Mouse (Mus musculus): ENCODE measurements around the gene Cecr2.

The Cecr2 gene

DNA sequence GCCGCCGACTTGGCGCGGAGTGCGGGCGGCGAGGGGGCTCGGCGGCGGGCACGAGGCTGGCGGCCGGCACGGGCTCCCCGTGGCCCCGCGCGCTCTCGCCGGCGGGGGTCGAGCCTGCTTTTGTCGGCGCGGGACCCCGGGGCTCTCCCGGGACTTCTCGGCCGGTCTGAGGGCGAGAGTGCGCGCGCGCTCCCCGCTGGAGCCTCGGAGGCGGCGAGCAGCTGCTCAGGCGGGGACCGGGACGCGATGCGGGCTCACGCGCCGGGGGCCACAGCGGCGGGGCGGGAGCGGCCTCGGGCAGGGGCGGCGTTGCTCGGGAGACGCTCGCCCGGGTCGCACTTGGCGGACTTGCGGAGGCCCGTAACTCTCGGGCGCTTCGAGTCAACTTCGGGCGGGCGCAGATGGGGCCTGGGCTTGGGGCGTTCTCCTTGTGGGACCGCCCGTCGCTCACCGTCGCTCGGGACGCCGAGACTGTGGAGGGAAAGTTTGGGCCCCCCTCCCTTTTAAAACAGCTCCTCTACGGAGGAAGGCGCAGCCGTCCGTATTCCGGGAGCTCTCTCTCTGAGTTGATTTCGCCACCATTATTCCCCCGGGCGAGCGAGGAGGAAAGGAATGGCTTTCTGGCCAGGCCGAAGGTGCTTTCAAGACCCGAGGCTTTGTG, 722 bp downstream of the Cecr2 start:
- DNase-seq (ENCODE audit: extremely low spot score, low read depth, low spot score) = no peak

DNA sequence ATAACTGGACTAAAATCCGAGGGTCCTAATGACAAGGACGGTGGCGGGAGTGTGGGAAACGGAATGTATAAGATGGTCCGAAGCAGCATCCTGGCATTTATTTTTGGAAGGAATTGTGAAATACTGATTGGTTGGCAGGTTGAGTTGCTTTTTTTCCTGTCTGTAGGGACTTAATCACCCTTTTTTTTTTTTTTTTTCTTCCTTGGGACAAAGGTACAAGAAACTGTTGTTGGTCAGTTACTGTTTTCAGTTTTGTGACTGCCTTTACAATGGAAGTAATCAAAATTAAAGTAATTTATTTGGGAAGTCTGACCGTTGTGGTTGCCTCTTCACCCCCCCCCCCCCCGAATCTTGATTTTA, 1.2 kb downstream of the Cecr2 start:
- DNase-seq (ENCODE audit: extremely low spot score, low read depth, low spot score) = no peak

DNA sequence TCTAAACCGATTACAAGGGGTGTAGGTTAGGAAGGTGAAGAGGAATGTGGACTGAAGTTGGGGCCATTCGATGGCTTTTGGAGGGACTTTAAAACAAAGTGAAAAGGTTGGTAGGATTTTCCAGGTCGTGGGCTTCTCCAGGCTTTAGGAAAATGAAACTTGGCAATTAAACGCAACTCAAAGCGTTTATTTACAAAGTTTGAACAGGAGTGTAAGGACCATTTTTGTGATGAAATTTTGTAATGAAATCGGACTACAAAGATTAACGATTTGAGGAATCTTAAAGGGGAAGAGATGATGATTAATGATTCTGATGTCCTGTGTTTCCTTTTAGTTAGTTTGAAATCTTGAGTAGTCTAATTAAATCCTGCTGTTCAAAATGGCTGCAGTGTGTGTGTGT, 1.7 kb downstream of the Cecr2 start:
- DNase-seq (ENCODE audit: extremely low spot score, low read depth, low spot score) = no peak

DNA sequence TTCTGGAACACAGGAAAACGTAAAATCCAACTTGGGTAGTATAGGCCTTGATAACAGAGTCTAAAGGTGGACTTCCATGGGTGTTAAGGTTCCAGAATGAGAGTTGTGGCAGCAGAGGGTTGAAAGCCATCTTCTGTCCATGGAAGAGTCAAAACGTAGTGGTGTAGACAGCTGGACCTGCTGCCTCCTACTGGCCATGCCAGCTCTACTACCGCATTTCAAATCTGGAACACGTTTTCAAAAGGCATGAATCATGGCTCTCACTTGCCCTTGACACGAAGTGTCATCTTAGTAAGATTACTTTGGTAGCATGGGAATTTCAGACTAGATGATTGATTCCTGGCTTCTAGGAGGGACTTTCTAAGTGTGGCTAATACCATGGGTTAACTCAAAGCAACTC, 8.0 kb downstream of the Cecr2 start:
- no peak for DNase-seq (ENCODE audit: extremely low spot score, low read depth, low spot score)

DNA sequence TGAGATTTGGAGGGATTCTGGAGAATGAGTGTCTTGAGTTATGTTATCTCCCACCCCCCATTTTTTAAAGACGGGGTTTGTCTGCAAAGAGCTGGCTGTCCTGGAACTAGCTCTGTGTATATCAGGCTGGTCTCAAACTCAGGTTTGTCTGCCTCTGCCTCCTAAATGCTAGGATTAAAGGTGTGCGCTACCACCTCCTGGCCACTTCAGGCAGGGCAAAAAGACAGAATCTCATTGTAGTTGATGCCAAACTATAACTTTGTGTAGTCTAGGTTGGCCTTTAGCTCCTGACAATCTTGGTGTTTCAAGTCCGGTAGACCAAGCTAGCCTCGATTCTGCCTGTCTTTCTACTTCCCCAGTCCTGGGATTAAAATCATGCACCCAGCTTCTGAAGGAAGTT, 8.7 kb downstream of the Cecr2 start:
- DNase-seq (ENCODE audit: extremely low spot score, low read depth, low spot score) = no peak

DNA sequence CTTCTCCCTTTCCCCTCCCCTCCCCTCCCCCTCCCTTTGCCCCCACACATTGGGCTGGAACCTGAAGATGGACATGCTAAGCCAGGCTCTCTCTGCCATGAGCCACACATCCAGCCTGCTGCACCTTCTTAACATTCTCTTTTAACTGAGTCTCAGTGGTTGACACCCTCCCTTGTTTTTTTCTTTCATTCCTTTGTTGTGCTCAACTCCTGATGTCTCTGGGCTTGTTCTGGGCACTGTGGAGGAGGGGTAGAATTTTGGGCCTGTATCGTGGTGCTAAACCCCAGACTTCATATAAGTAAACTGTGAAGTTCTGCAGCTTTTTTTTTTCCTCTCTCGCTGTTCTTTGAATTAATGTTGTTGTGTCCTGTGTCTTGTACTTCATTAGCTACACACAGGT, 9.8 kb downstream of the Cecr2 start:
- DNase-seq (ENCODE audit: extremely low spot score, low read depth, low spot score) = no peak

DNA sequence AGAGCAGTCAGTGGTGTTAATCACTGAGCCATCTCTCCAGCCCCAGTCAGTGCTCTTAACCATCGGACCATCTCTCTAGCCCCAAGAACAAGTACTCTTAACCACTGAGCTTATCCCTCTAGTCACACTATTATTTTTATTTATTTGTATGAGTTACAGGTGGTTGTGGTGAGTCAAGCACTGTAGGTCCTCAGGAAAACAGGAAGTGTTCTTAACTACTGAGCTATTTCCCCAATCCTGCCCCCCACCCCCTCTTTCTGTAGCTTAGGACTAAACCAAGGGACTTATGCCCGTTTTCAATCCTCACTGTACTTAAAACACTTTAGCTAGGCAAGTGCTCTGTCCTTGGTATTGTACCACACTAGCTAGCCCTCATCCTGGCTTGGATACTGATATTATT, 17.2 kb downstream of the Cecr2 start:
- no peak for DNase-seq (ENCODE audit: extremely low spot score, low read depth, low spot score)

DNA sequence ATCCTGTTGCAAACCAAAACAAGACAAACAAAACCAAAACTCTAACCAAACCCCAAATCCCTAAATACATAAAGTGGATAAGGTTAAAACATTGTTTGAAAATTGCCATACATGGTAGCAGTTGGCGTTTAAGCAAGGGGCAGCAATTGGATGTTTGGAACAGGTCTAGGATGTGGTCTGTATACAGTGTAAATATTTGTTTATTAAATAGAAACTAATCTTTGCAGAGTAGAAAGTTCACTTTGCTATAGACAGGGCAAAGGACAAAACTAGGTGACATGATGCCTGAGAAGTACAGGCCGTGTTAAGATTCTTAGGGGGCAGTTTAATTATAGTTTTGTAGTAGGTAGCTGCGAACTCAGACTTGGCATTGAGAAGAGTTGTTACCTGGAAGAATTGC, 18.6 kb downstream of the Cecr2 start:
- DNase-seq (ENCODE audit: extremely low spot score, low read depth, low spot score) = no peak

DNA sequence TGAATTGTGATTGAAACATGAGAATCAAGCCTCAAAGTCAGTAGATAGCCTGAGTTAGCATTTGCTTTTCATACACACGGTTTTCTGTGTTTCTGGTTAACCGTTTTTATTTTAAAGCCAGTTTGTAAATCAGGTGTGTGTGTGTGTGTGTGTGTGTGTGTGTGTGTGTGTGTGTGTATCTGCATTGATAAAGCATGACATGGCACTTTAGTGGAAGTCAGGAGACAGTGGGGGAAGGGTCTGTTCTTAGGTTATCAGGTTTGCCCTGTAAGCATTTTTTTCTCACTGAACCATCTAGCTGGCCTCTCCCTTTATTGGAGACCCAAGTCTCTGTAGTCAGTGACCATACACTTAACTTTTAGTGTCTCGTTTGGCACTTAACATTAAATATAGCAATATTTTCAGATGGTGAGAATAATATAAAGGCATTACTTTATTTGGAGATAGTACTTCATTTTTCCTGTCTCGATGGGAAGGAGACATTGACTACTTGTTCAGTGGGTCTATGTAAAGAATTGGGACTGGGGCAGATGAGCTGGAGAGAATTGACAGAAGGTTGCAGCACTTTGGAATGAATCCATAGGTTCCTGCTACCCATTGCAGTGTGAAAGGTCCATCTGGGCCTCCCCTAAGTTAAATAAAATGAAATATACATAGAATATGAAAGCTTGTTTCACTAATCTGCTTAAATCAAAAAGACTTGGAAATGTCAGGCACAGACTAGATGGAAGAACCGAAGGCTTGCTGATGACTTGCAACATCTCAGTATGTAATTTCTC, 20.9 kb downstream of the Cecr2 start:
- no peak for DNase-seq (ENCODE audit: extremely low spot score, low read depth, low spot score)

DNA sequence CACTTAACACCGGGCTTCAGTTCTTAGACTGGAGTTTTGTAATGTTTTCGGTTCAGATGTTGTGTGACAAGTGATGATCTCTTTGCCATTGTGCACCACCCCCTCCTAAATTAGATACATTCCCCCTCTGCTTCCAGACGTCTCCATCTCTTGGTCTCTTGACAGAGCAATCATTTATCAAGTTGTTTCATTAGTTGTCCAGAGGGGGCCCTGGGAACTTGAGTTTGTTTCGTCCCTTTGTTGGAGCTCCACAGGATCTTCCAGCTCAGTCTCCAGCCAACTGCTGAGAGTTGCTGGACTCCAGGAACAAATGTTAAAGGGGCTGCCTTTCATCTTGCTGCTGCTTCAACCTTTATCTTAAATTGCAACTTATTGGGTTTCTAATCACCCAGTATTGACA, 34.1 kb downstream of the Cecr2 start:
- no peak for DNase-seq (ENCODE audit: extremely low spot score, low read depth, low spot score)

DNA sequence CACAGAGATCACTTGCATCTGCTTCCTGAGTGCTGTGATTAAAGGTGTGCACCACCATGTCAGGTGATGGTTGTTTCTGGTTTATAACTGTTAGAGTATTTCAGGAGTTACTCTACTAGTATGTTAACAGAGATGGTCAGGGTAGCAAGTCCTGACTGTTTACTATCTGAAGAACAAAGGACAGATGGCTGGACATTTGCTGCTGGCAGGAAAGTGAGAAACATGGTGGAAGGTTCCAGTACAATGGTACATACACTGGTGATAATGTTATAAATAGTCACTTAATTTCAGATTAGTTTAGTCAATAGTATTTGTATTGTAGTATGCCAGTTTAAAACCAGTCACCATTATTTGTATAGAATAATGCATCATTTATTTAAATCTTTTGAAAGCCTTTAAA, 38.2 kb downstream of the Cecr2 start:
- DNase-seq (ENCODE audit: extremely low spot score, low read depth, low spot score) = no peak

DNA sequence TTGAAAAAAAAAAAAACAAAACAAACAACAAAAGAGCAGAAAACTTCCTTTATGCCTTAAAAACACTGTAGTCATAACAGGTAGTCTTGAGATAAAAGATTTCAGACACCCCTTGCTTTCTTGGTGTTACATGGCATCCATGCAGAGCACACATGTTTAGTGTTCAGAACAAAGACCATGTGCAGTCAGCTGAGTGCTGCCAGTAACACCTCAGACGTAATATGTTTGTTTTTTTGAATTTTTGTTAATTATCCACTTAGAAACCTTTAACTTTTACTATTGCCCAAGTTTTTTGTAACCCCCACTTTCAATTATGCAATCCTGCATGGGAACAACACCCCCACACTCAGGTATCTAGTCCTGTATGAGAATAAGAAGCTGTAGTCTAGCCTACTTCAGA, 42.6 kb downstream of the Cecr2 start:
- no peak for DNase-seq (ENCODE audit: extremely low spot score, low read depth, low spot score)

DNA sequence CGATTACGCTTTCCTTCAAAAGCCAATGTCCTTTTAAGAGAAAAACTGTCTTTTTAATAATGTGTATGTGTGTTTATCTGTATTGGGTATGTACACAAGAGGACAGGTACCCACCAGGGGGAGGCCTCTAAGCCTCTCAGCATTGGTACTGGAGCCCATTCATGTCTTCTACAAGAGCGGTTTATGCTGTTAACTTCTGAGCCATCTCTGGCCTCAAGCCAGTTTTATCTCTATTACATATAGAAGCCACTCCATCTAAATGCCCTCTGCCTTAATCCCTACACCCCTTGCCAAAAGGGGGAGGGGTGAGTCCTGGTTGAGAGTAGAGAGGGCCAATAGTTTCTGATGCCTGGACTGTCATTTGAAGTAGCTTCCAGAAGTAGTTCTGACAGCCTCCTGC, 48.6 kb downstream of the Cecr2 start:
- no peak for DNase-seq (ENCODE audit: extremely low spot score, low read depth, low spot score)

DNA sequence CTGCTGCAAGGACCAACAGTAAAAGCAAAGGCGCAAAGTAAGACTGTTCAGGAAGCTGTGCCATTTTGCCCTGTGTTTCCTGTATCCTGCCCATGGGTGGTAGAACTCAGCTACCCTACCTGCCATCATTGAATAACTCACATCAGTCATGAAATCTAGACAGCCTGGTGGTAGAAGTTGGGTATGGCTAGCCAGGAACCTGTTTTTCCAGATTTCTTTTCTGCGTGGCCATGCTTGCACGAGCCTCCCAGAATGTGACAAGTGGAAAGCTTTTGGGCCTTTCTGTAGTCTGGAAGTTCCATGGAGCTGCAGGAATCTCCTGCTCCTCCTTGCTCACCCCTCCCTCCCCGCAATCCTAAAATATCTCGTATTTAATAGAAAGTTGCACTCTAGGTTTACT, 49.1 kb downstream of the Cecr2 start:
- no peak for DNase-seq (ENCODE audit: extremely low spot score, low read depth, low spot score)

DNA sequence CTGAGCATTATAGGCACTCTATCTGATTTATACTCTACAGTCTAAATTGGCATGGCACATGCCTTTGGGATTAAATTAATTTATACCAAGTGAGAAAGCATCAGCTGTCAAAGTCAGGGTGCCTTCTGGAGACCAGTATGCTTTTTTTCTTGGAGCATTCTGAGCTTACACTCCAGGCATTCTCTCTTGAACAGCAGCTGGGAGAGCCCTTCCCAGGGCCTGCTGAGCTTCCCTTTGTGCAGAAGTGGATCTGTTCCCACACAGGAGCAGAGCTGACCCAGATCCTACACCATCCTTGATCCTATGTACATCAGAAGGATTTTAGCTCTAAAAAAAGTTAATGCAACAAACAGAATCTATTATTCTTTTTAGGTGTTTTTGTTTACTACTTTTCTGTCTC, 49.7 kb downstream of the Cecr2 start:
- no peak for DNase-seq (ENCODE audit: extremely low spot score, low read depth, low spot score)

DNA sequence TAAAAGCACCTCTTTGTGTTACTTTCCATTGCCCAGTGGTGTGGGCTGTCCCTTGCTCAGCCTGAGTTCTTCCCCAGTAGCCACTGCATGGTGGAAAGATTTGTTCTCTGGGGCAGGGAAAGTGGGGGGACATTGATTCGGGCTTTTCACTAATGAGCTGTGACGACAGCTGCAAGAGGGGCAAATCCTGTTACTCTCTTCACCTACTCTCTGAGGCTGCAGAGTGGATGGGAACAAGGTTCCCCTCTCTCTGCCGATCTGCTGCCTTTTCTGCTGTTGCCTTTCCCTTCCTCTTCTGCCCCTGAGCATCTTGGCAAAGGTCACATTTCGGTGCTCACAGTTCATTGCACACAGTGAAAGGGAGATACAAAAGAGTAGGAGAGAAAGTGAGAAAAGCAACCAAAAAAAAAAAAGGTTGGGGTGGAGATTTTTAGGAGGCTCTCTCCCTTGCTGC, 50.4 kb downstream of the Cecr2 start:
- DNase-seq (ENCODE audit: extremely low spot score, low read depth, low spot score) = no peak

DNA sequence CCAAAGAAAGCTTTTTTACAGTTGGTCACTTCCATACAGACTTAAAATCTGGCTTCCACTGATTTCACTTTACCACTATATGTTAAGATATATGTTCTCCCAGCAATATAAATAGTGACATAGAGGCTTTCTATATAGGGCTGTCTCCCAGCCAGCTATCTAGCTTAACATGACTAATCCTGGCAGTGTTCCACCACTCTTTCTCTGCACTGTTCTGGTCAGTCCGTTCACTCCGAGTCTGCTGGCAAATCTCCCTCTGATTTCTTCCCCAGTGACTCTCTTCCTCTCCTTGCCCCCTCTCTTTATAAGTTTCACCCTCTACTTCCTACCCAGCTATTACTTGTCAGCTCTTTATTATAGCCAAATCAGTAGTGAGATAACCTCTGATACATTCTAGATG, 59.8 kb downstream of the Cecr2 start:
- no peak for DNase-seq (ENCODE audit: extremely low spot score, low read depth, low spot score)

DNA sequence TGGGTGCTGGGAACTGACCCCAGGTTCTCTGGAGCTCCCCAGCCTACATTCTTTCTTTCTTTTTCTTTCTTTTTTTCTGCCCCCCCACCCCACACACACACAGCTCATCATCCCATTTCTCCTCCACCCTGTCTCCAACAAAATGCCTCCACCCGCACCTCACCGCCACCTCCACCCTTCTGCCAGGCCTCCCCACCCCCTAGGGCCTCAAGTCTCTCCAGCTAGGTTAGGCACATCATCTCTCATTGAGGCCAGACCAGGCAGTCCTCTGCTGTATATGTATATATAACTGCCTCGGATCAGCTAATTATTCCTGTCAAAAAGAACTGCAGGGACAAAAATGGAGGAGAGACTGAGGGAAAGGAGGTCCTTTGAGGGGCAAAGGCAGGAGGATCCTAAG, 69.8 kb downstream of the Cecr2 start:
- no peak for DNase-seq (ENCODE audit: extremely low spot score, low read depth, low spot score)

DNA sequence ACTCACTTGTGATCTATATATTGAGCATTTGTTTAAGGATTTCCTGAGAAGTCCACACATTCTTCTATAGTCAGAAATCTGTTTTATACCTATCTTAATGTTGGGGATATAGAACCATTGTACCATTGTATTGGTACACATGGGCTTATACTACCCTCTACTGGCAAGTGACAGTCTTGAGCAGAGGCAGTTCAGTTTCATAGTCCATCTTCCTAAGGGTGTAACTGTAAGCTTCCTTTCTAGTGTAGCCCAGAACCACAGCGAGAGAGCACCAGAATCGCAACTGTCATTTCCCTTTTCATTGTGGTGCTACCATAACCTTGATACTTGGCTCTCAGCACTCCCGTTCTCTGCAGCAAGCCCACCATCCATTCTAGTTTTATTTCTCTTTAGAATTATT, 70.4 kb downstream of the Cecr2 start:
- no peak for DNase-seq (ENCODE audit: extremely low spot score, low read depth, low spot score)

DNA sequence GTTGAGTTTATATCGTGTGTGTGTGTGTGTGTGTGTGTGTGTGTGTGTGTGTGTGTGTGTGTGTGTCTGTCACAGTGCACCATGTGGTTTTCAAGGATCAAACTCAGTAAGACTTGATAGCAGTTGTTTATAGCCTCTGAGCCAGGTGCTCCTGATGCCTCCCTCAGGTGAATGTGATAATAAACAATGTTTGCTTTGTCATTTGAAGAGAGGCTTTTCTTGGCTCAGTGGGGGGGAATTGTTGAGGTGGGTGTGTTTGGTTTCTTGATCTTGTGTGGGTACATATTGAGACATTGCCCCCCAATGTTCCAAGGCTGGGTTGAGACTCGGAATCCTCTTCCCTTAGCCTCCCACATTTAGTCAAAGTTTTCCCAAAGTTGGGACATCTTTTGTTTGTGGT, 77.0 kb downstream of the Cecr2 start:
- no peak for DNase-seq (ENCODE audit: extremely low spot score, low read depth, low spot score)

DNA sequence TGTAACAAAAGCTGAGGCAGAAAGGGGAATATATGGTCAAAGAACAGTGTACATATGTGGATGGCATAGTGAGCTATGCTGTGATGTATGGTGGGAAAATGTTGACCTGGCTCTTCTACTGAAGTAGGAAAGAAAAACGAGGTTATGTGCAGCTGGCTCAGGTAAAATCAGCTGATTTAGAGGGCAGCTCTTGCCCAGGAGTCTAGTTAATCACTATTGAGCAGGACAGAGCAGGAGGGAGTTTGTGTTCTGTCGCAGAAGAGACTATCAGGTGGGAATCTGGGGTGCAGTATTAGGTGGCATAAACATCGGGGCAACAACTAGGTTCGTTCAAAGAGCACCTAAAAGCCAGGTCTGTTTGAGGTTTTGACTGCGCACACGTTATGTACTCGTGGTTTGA, 78.1 kb downstream of the Cecr2 start:
- no peak for DNase-seq (ENCODE audit: extremely low spot score, low read depth, low spot score)

DNA sequence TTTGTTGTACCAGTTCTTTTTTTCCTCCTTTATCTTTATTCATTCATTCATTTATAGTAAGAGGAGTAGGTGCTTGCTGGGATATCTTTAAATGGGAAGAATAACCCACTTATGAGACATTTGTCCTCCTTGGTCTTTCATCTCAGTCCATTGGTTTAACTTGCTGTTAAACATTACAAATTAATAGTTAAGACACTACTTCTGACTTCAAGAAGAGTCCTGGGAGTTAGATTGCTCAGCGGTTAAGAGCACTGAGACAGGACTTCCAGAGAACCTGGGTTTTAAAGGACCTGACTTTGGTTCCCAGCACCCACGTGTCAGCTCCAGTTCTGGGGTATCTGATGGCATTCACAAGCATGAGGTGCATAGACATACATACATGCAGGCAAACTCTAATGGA, 80.2 kb downstream of the Cecr2 start:
- no peak for DNase-seq (ENCODE audit: extremely low spot score, low read depth, low spot score)

DNA sequence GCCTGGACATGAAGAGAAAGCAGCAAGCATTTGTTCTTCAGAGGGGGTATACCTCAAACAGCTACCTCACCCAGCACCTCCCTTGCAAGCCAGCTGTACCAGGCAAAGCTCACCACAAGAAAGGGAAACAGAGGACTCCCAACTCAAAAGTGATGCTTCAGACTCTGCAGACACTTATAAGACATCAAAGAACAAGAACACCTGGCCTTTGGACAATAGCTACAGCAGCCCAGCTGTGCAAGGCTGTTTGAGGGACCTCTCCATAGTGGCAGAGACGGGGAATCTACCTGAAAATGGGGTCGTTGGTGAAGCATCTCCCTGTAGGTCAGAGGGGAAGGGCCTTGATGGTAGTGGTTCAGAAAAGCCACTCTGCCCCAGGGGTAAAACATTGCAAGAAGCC, 95.0 kb downstream of the Cecr2 start:
- DNase-seq (ENCODE audit: extremely low spot score, low read depth, low spot score) = no peak
